Mouse (Mus musculus): ENCODE results near the gene Zfp619. TPM values are rescaled to one million over a fixed set of nuclear protein-coding genes. Genes with fewer than 3 reads are reported as not detected.

Zfp619 gene
- 0.83 and 1.2 TPM in 2 replicates for polyA plus RNA-seq (2014; fragmentation: Nextera tagmentation; extraction: Ambion mirVana)

GRCm38 (mm10) chr7:39517616-39518177 is at the start of gene Zfp619:
Gene Zfp619 (plus strand): TSS chr7:39517766.
- peak; percentile 97 for ATAC-seq (replicated peaks; ENCODE audit: low FRiP score)
- peak within 1 kb of the TSS; percentile 88 for H3K9ac ChIP-seq (ENCODE audit: low read depth, low read length)
- H3K27me3 ChIP-seq (replicated peaks; ENCODE audit: control insufficient read depth, insufficient read depth, low read length): no peaks in the 10 kb centered on the region
- under 1% methylated on average over 43 of the region's 43 CpGs for WGBS
- DNase-seq (ENCODE audit: low spot score): peak; percentile 92
- peak within 1 kb of the TSS; percentile 75 for H3K4me2 ChIP-seq
- H3K9me3 ChIP-seq (ENCODE audit: control insufficient read depth, low read length): no peaks in the 10 kb centered on the region
- H3K27ac ChIP-seq (ENCODE audit: low read depth, low read length): peak within 1 kb of the TSS; percentile 97
- peak within 1 kb of the TSS; percentile 71 for H3K4me3 ChIP-seq (ENCODE audit: low read depth, low read length)
- H3K36me3 ChIP-seq (ENCODE audit: control insufficient read depth, insufficient read depth, low read length): no peaks in the 10 kb centered on the region
- H3K4me1 ChIP-seq (replicated peaks; ENCODE audit: control insufficient read depth, insufficient read depth, low read length): no peaks in the 10 kb centered on the region

GRCm38 (mm10) chr7:39479013-39479412 is 38.6 kb upstream of the Zfp619 start:
- ATAC-seq (replicated peaks; ENCODE audit: low FRiP score) (no peak), DNase-seq (ENCODE audit: low spot score) (no peak)
- 95% methylated on average over 2 of the region's 2 CpGs for WGBS

GRCm38 (mm10) chr7:39484384-39484783 is 33.2 kb upstream of the Zfp619 start:
- Histone ChIP-seq H3K9me3 (ENCODE audit: control insufficient read depth, low read length) (no peaks in the 10 kb centered on the region), H3K4me2 (no peak overlapping the region)
- WGBS: 43% methylated on average over 6 of the region's 6 CpGs

More at GRCm38 (mm10) chr7:39479013-39479412, 38.6 kb upstream of the Zfp619 start:
- Histone ChIP-seq H3K4me2 (no peak overlapping the region), H3K4me3 (ENCODE audit: low read depth, low read length) (no peak overlapping the region), H3K9ac (ENCODE audit: low read depth, low read length) (no peak overlapping the region), H3K9me3 (ENCODE audit: control insufficient read depth, low read length) (no peaks in the 10 kb centered on the region), H3K27ac (ENCODE audit: low read depth, low read length) (no peak overlapping the region), H3K36me3 (ENCODE audit: control insufficient read depth, insufficient read depth, low read length) (peaks cover 6% of the 10 kb centered on the region; the same call in 1 of the 2 replicates), H3K27me3 (replicated peaks; ENCODE audit: control insufficient read depth, insufficient read depth, low read length) (no peaks in the 10 kb centered on the region), H3K4me1 (replicated peaks; ENCODE audit: control insufficient read depth, insufficient read depth, low read length) (no peaks in the 10 kb centered on the region)

GRCm38 (mm10) chr7:39487159-39487853 is 30.3 kb upstream of the Zfp619 start:
- 12% methylated on average over 23 of the region's 23 CpGs for WGBS
- Histone ChIP-seq H3K27ac (ENCODE audit: low read depth, low read length) (no peak overlapping the region), H3K36me3 (ENCODE audit: control insufficient read depth, insufficient read depth, low read length) (no peaks in the 10 kb centered on the region), H3K9me3 (ENCODE audit: control insufficient read depth, low read length) (no peaks in the 10 kb centered on the region), H3K4me1 (replicated peaks; ENCODE audit: control insufficient read depth, insufficient read depth, low read length) (no peaks in the 10 kb centered on the region), H3K9ac (ENCODE audit: low read depth, low read length) (no peak overlapping the region), H3K4me2 (peak overlapping the region; percentile 66), H3K4me3 (ENCODE audit: low read depth, low read length) (peak overlapping the region; percentile 45), H3K27me3 (replicated peaks; ENCODE audit: control insufficient read depth, insufficient read depth, low read length) (no peaks in the 10 kb centered on the region)
- 0 out of 2 replicates have a peak, but pooled peaks have one; percentile 34 for ATAC-seq (replicated peaks; ENCODE audit: low FRiP score)
- peak; percentile 36 for DNase-seq (ENCODE audit: low spot score)

More at GRCm38 (mm10) chr7:39484384-39484783, 33.2 kb upstream of the Zfp619 start:
- Histone ChIP-seq H3K36me3 (ENCODE audit: control insufficient read depth, insufficient read depth, low read length) (no peaks in the 10 kb centered on the region), H3K27me3 (replicated peaks; ENCODE audit: control insufficient read depth, insufficient read depth, low read length) (no peaks in the 10 kb centered on the region), H3K27ac (ENCODE audit: low read depth, low read length) (no peak overlapping the region), H3K9ac (ENCODE audit: low read depth, low read length) (no peak overlapping the region), H3K4me1 (replicated peaks; ENCODE audit: control insufficient read depth, insufficient read depth, low read length) (no peaks in the 10 kb centered on the region), H3K4me3 (ENCODE audit: low read depth, low read length) (no peak overlapping the region)
- no peak for DNase-seq (ENCODE audit: low spot score)
- ATAC-seq (replicated peaks; ENCODE audit: low FRiP score): no peak

- Histone ChIP-seq H3K4me3 (ENCODE audit: low read depth, low read length) (peak overlapping the region; percentile 45; the same call in 1 of the 2 replicates), H3K4me1 (replicated peaks; ENCODE audit: control insufficient read depth, insufficient read depth, low read length) (no peaks in the 10 kb centered on the region), H3K27me3 (replicated peaks; ENCODE audit: control insufficient read depth, insufficient read depth, low read length) (no peaks in the 10 kb centered on the region), H3K4me2 (peak overlapping the region; percentile 66), H3K27ac (ENCODE audit: low read depth, low read length) (no peak overlapping the region), H3K36me3 (ENCODE audit: control insufficient read depth, insufficient read depth, low read length) (no peaks in the 10 kb centered on the region), H3K9me3 (ENCODE audit: control insufficient read depth, low read length) (no peaks in the 10 kb centered on the region), H3K9ac (ENCODE audit: low read depth, low read length) (no peak overlapping the region)
- no peak for DNase-seq (ENCODE audit: low spot score)
- no peak for ATAC-seq (replicated peaks; ENCODE audit: low FRiP score)
- WGBS: 47% methylated on average over 9 of the region's 9 CpGs
Measured at GRCm38 (mm10) chr7:39487854-39488205, 29.7 kb upstream of the Zfp619 start.

- Histone ChIP-seq H3K4me3 (ENCODE audit: low read depth, low read length) (no peak overlapping the region), H3K27me3 (replicated peaks; ENCODE audit: control insufficient read depth, insufficient read depth, low read length) (no peaks in the 10 kb centered on the region), H3K27ac (ENCODE audit: low read depth, low read length) (no peak overlapping the region), H3K4me1 (replicated peaks; ENCODE audit: control insufficient read depth, insufficient read depth, low read length) (no peaks in the 10 kb centered on the region), H3K36me3 (ENCODE audit: control insufficient read depth, insufficient read depth, low read length) (no peaks in the 10 kb centered on the region), H3K9me3 (ENCODE audit: control insufficient read depth, low read length) (no peaks in the 10 kb centered on the region), H3K4me2 (no peak overlapping the region), H3K9ac (ENCODE audit: low read depth, low read length) (no peak overlapping the region)
- 79% methylated on average over 3 of the region's 3 CpGs for WGBS
- DNase-seq (ENCODE audit: low spot score): no peak
- ATAC-seq (replicated peaks; ENCODE audit: low FRiP score): no peak
Measured at GRCm38 (mm10) chr7:39494646-39495045, 22.9 kb upstream of the Zfp619 start.

GRCm38 (mm10) chr7:39504100-39504499 is 13.5 kb upstream of the Zfp619 start:
- Histone ChIP-seq H3K36me3 (ENCODE audit: control insufficient read depth, insufficient read depth, low read length) (no peaks in the 10 kb centered on the region), H3K4me2 (no peak overlapping the region), H3K27ac (ENCODE audit: low read depth, low read length) (no peak overlapping the region), H3K4me3 (ENCODE audit: low read depth, low read length) (no peak overlapping the region), H3K4me1 (replicated peaks; ENCODE audit: control insufficient read depth, insufficient read depth, low read length) (no peaks in the 10 kb centered on the region), H3K27me3 (replicated peaks; ENCODE audit: control insufficient read depth, insufficient read depth, low read length) (no peaks in the 10 kb centered on the region), H3K9me3 (ENCODE audit: control insufficient read depth, low read length) (no peaks in the 10 kb centered on the region), H3K9ac (ENCODE audit: low read depth, low read length) (no peak overlapping the region)
- DNase-seq (ENCODE audit: low spot score): no peak
- 90% methylated on average over 1 of the region's 1 CpGs for WGBS
- no peak for ATAC-seq (replicated peaks; ENCODE audit: low FRiP score)

- Histone ChIP-seq H3K27me3 (replicated peaks; ENCODE audit: control insufficient read depth, insufficient read depth, low read length) (no peaks in the 10 kb centered on the region), H3K4me1 (replicated peaks; ENCODE audit: control insufficient read depth, insufficient read depth, low read length) (no peaks in the 10 kb centered on the region), H3K9me3 (ENCODE audit: control insufficient read depth, low read length) (no peaks in the 10 kb centered on the region), H3K4me2 (peak overlapping the region; percentile 75), H3K4me3 (ENCODE audit: low read depth, low read length) (peak overlapping the region; percentile 71; the same call in 1 of the 2 replicates), H3K9ac (ENCODE audit: low read depth, low read length) (0 out of 2 replicates have a peak overlapping the region, but pooled peaks have one; percentile 8), H3K36me3 (ENCODE audit: control insufficient read depth, insufficient read depth, low read length) (no peaks in the 10 kb centered on the region), H3K27ac (ENCODE audit: low read depth, low read length) (no peak overlapping the region)
- 80% methylated on average over 12 of the region's 12 CpGs for whole genome bisulfite sequencing
- DNase-seq (ENCODE audit: low spot score) (no peak), ATAC-seq (replicated peaks; ENCODE audit: low FRiP score) (0 out of 2 replicates have a peak, but pooled peaks have one; percentile 24)
Measured at GRCm38 (mm10) chr7:39518362-39518761, 796 bp downstream of the Zfp619 start.

Measured in liver, embryonic 11.5 days (tissue).